Mouse (Mus musculus): ENCODE data around the gene Pigk.

Pigk gene

GRCm38 (mm10) chr3:152728238-152728637 lies 14.3 kb downstream of the Pigk start:
- DNase-seq (ENCODE audit: low spot score in 2 of 2): no peak

DNA sequence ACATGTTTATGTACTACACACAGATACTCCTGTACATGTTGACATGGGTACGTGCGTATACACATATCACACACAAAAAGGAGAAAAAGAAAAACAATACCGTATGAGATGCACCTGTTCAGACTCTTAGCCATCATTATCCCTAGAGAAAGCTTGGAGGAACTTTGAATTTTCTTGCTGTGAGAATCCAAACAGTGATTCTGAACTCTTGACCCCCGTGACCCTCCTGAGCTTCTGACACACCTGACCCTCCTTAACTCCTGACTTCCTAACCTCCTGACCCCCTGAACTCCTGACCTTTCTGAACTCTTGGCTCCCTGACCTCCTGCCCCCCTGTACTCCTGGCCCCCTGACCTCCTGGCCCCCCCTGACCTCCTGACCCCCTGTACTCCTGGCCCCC lies 19.1 kb downstream of the Pigk start:
- no peak for DNase-seq (ENCODE audit: low spot score in 2 of 2)

DNA sequence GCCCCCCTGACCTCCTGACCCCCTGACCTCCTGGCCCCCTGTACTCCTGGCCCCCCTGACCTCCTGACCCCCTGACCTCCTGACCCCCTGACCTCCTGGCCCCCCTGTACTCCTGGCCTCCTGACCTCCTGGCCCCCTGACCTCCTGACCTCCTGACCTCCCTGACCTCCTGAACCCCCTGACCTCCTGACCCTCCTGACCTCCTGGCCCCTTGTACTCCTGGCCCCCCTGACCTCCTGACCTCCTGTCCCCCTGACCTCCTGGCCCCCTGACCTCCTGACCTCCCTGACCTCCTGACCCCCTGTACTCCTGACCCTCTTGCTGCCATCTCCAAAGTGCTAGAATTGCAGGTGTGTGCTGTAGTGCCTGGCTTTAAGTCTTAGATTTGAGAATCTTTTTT lies 19.6 kb downstream of the Pigk start:
- no peak for DNase-seq (ENCODE audit: low spot score in 2 of 2)

- no peak for DNase-seq (ENCODE audit: low spot score in 2 of 2)
Observed at GRCm38 (mm10) chr3:152734100-152734499, 20.2 kb downstream of the Pigk start.

GRCm38 (mm10) chr3:152735601-152736250 lies 21.8 kb downstream of the Pigk start:
- DNase-seq (ENCODE audit: low spot score in 2 of 2): no peak

- DNase-seq (ENCODE audit: low spot score in 2 of 2): no peak
Observed at GRCm38 (mm10) chr3:152744301-152744700, 30.4 kb downstream of the Pigk start.

DNA sequence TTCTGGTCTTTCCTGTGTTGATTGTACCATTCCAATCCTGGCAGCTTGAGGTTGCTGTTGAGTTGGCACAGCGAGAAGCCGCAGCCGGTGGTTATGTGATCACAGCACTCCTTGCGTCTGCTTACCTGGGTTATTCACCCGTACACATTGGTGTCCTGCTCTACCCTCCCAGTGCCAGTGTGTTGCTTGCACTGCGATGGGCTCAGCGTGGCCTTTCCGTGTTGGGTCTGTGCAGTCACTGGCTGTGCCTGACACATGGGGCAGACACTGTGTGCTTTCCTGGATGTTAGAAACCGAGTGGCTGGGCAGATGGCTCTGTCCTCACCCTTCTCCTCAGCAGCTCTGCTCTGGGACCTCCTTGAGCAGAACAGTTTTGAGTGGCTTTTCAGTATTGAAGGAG lies 31.7 kb downstream of the Pigk start:
- DNase-seq (ENCODE audit: low spot score in 2 of 2): no peak

GRCm38 (mm10) chr3:152749461-152749871 lies 35.6 kb downstream of the Pigk start:
- no peak for DNase-seq (ENCODE audit: low spot score in 2 of 2)

DNA sequence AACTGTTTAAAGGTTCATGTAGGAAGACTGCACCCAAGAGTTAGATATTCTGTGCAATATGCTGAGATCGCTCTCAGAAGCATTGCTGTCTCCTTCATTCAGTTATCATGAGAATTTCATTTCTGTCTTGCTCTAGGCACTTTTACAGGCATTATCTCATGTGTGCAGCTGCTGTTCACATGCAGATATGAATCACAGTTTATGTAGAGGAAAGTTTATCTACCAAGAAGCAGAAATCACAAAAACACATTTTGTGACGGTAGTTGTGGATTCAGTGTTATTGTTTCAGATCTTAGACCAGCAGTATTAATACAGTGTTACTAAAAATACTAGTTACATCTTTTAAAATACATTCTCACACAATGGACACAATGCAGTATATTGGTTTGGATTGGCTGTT lies 36.0 kb downstream of the Pigk start:
- no peak for DNase-seq (ENCODE audit: low spot score in 2 of 2)

DNA sequence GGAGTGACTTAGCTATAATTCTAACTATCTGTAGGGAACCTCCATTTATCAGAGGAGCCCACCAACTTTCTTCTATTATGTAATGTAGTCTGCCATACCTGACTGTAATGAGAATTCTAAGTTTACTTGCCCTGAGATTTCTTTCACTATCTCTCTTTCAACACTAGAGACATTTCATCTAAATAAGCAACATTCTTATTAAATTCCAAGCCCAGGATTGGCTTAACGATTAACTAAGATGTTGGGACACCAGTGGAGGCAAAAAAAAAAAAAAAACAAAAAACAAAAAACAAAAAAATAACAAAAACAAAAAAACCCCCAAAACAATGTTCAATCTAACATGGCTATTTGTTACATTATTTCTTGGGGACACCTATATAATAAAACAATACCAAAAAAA lies 39.0 kb downstream of the Pigk start:
- DNase-seq (ENCODE audit: low spot score in 2 of 2): no peak

- no peak for DNase-seq (ENCODE audit: low spot score in 2 of 2)
Observed at GRCm38 (mm10) chr3:152753345-152753744, 39.4 kb downstream of the Pigk start.

DNA sequence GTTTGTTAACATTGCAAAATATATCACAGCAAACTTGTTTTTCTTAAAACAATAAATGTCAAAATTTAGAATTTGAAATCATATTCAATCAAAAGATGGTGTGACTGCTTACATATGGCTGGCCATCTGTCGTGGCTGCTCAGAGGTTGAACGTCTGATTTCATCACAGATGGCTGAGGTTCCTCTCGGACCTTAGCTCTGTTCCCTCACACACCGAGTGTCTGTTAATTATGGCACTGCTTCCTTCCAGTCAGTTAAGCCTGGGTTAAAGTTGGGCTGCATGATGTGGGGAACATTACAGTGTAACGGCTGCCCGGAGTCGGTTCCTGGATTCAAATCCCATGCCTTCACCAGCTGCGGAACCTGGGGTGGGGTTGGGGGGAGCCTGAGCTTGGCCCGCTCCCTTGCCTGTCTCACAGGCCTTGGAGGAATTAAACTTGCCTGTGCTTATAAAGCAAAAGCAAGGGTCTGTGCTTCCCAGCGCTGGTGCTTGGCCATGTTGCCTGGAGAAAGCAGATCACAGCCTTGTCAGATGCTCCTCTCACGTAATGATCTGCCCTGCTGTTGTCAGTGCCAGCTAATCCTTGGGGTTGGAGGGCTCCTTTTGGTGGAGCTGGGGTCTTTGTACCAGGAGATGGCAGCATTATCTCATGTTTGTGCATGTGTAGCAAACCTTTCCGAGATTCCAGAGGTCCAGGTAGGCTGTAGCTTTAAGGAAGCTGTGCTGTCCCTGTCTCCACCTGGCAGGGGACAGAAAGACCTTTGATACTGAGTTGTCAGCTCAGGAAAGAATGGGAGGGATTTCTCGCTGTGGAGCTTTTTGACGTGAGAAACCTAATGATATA lies 40.2 kb downstream of the Pigk start:
- DNase-seq (ENCODE audit: low spot score in 2 of 2): no peak

DNA sequence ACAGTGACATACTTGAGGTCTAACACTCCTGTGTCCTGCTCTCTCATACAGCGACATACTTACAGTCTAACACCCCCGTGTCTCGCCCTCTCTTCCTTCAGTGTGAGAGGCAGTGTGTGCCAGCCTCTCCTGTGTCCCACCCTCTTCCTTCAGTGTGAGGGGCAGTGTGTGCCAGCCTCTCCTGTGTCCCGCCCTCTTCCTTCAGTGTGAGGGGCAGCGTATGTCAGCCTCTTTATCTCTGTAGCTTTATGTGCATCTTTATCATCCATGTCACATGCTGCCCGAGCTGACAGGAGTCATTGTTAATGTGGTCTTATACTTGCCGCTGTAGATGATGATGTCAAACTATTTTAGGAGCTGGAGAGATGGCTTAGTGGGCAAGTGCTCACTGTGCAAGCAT lies 41.6 kb downstream of the Pigk start:
- no peak for DNase-seq (ENCODE audit: low spot score in 2 of 2)

DNA sequence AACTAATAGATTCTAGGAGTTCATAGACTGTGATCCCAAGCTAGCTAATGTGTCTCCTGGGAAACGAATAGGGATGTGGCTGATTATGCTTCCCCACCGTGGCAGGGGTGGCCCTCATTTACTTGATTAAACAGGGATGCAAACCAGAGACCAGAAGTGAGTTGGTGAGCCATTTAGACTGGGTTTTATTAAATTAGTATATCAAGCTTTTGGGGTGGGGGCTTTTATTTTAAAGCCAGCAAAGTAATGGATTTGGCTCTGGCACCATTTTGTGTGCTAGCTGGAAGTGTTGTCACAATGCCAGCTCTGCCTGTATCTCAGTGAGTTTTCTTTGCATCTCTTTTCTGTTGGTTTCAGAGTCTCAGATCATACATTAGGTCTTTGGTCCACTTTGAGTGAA lies 43.0 kb downstream of the Pigk start:
- no peak for DNase-seq (ENCODE audit: low spot score in 2 of 2)

DNA sequence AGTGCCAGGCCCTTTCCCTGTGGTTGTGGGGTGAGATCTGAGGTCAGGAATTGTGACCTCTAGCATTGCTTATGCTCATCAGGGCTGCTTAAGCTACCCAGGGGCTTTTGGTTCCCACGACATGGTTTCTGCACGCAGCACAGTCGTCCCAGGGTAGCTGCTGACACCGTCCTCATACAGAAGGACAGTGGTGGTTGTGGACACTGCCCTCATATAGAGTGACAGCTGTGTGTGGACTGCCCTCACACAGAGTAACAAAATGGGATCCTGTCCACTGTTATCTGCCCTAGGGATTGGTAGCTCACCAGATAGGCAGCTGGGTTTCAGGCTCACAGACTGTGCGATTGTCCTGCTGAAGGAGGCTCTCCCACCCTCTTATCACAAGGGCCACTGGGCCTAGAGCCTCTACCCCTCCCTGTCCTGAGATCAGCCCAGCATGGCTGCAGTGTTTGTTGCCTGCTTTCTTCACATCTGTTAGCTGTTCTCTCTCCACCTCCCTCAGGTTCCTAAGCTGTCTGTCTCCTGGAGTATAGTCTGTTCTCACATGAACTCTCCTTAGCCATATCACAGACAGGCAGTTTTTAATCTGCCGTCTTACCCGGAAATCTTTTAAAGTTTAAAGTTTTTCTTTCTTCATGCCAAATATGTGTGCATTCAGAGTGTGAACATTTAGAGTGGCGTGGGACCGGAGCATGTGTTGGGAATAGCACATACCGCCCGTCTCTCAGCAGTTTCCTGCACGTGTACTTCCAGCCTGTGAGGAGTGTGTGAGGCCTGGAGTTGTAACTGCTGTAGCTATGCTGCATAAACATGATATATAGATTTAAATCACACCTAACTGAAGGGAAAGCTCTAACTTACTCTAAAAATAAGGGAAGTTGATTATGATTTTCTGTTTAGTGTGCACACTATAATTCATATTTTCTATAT lies 43.8 kb downstream of the Pigk start:
- DNase-seq (ENCODE audit: low spot score in 2 of 2): no peak

DNA sequence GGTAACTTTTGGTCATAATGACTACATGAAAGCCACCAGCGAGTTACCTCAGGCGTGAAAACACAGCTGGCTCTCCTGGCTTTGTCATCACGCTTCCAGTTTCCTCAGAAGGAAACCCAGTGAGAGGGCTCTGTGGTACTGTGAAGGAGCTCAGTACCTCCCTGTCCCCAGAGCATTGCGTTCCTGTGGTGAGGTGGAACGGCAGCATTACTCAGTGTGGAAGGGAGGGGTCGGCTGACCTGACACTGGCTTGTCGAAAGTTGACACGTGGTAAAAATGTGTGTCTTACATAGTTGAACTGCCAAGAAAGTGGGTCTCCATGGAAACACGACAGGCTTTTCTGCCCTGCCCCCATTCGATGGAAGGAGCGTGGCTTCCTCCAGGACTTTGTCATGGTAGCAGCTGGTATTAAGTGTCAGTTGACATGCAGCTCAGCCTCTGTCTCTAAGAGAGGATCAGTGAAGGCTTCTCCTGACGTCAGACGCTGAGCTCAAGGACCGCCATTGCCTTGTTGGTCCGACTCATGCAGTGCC lies 44.7 kb downstream of the Pigk start:
- DNase-seq (ENCODE audit: low spot score in 2 of 2): no peak

- DNase-seq (ENCODE audit: low spot score in 2 of 2): peak in 1 of 2 experiments; percentile 57
Observed at GRCm38 (mm10) chr3:152761116-152761515, 47.2 kb downstream of the Pigk start.

- DNase-seq (ENCODE audit: low spot score in 2 of 2): no peak
Observed at GRCm38 (mm10) chr3:152761661-152762060, 47.8 kb downstream of the Pigk start.

- DNase-seq (ENCODE audit: low spot score in 2 of 2): no peak
Observed at GRCm38 (mm10) chr3:152762302-152762701, 48.4 kb downstream of the Pigk start.

DNA sequence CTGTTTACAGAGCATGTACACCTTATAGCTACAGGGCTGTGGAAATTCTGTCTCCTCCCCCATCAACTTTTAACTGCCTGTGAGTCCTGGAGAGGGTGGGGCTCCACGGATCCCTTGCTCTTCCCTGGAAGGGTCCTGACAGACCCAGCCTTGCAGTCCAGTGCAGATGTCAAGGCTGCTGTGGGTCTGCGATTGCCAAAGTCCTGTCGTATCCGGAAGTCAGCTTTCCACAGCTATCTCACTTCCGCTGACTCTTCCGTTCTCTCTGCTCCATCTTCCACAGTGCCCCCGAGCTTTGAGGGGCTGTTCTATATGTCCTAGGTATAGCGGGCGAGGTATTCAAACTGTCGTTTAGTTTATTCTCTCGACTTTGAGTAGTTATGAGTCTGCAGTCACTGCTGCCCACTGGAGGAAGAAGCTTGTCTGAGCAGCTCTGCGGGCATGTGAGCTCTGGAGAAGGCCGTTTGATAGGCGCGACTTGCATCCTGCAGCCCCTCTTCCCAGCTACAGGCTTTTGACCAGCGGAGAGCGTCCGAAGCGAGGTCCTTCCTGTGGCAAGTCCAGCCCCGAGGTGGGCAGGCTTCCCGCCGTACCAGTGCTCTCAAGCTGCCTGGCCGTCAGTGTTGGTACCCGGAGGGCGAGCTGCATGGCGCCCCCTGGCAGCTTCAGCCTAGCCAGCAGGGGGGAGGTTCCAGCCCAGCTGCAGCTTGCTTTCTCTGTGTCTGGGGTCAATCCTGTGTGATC lies 49.4 kb downstream of the Pigk start:
- no peak for DNase-seq (ENCODE audit: low spot score in 2 of 2)
